Mouse (Mus musculus): ENCODE measurements around the gene Selenoh. TPM values are rescaled to one million over a fixed set of nuclear protein-coding genes. Genes with fewer than 3 reads are reported as not detected.

The Selenoh gene
- total RNA-seq, 1 experiment = 589 TPM

DNA sequence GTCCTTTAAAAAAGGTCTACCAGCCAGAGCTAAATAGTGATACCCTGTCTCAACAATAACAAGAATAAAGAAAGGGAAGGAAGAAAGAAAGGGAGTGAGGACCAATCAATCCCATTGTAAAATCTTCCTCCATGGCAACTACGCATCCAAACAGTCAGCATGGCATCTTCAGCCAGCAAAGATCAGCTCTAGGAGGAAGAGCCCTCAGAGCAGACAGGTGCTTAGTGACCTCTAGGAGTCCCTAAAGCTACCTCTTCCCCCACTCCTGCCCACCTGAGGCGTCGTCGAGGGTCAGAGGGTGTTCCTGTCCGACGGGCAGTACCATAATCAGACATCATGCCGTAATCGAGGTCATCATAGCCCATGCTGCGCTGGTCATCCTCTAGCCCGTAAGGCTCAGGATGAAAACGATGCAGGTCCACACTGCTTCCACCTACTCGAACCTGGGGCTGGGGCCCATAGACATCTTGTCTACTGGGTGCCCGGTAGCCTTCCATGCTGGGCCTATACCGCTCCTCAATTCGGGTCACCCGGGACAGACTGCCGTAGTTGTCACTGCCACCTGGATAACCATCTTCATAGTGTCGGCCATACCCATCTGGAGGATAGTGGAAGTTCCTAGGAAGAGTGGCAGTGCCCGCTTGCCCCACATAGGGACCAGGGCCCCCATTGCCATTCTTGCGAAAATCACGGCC lies 50.8 kb downstream of the Selenoh start:
- in situ Hi-C loops (cut with MboI; ENCODE audit: low sequenced_read_pairs in 2 of 2, unreplicated experiment in 2 of 2) = no loop called here
- TF ChIP-seq HCFC1 (IDR thresholded peaks at IDR 0.05; ENCODE audit: borderline replicate concordance, insufficient read depth, low read length) (no peak), CHD2 (IDR thresholded peaks at IDR 0.05; ENCODE audit: low read depth, low read length) (no peak), ZNF384 (IDR thresholded peaks at IDR 0.05; ENCODE audit: low read depth, low read length) (no peak), MAFK (IDR thresholded peaks at IDR 0.05; ENCODE audit: insufficient read depth, low read depth, low read length) (no peak), ZC3H11A (IDR thresholded peaks at IDR 0.05; ENCODE audit: borderline replicate concordance, low read depth, low read length) (no peak)
- Histone ChIP-seq H3K4me3 (ENCODE audit: insufficient read depth in 1 of 2, low read depth in 1 of 2, low read length in 2 of 2, poor library complexity in 1 of 2, severe bottlenecking in 1 of 2) (no peak overlapping the region), H3K9me3 (ENCODE audit: control insufficient read depth, insufficient read depth, low read depth, low read length) (no peaks in the 10 kb centered on the region), H3K27ac (ENCODE audit: insufficient read depth, low read depth, low read length, poor library complexity, severe bottlenecking) (no peak overlapping the region), H3K36me3 (ENCODE audit: control insufficient read depth, insufficient read depth, low read length, poor library complexity, severe bottlenecking) (peaks cover 18% of the 10 kb centered on the region), H3K4me1 (ENCODE audit: control insufficient read depth in 2 of 2, insufficient read depth in 2 of 2, low read length in 2 of 2, poor library complexity in 1 of 2) (peaks cover 0 to 9% of the 10 kb centered on the region in 2 experiments; a peak in 2 of 4 replicates), H3K9ac (ENCODE audit: insufficient read depth, low read depth, low read length, poor library complexity, severe bottlenecking) (no peak overlapping the region)
- no peak for DNase-seq (ENCODE audit: low read depth, low spot score)

Other genes with a start within 250 kb of the Selenoh start
- gene Calcrl, start 245.4 kb downstream of the Selenoh start, total RNA-seq (2012; rRNA removed) = 1.0 and 1.2 TPM in 2 replicates
- gene Tfpi, start 194.0 kb downstream of the Selenoh start, total RNA-seq (2012; rRNA removed) = 80.4 and 110 TPM in 2 replicates
- gene Ctnnd1, start 20.0 kb downstream of the Selenoh start, total RNA-seq (2012; rRNA removed) = 48.2 and 51.5 TPM in 2 replicates
- 3.2 and 3.6 TPM in 2 replicates for gene Btbd18, start 11.7 kb downstream of the Selenoh start, total RNA-seq (2012; rRNA removed)
- 1.1 and 2.7 TPM in 2 replicates for gene Gm28635, start 7.3 kb upstream of the Selenoh start, total RNA-seq (2012; rRNA removed)
- 17.1 and 31.4 TPM in 2 replicates for gene Med19, start 7.6 kb upstream of the Selenoh start, total RNA-seq (2012; rRNA removed)
- gene Tmx2, start 8.4 kb upstream of the Selenoh start, total RNA-seq (2012; rRNA removed) = 160 and 193 TPM in 2 replicates
- 34.8 and 39.0 TPM in 2 replicates for gene Zdhhc5, start 44.4 kb upstream of the Selenoh start, total RNA-seq (2012; rRNA removed)
- gene Clp1, start 56.6 kb upstream of the Selenoh start, total RNA-seq (2012; rRNA removed) = 28.6 and 36.4 TPM in 2 replicates
- gene Ypel4, start 63.3 kb upstream of the Selenoh start, total RNA-seq (2012; rRNA removed) = 0.89 and 1.8 TPM in 2 replicates
- 13.1 and 14.6 TPM in 2 replicates for gene Gm19426, start 72.9 kb upstream of the Selenoh start, total RNA-seq (2012; rRNA removed)
- 6.3 and 12.2 TPM in 2 replicates for gene Serping1, start 104.7 kb upstream of the Selenoh start, total RNA-seq (2012; rRNA removed)
- gene Ube2l6, start 128.1 kb upstream of the Selenoh start, total RNA-seq (2012; rRNA removed) = 0.58 and 1.9 TPM in 2 replicates
- 4.4 and 4.9 TPM in 2 replicates for gene Smtnl1, start 151.9 kb upstream of the Selenoh start, total RNA-seq (2012; rRNA removed)
- 60.2 and 73.5 TPM in 2 replicates for gene Timm10, start 156.2 kb upstream of the Selenoh start, total RNA-seq (2012; rRNA removed)
- gene Slc43a1, start 168.1 kb upstream of the Selenoh start, total RNA-seq (2012; rRNA removed) = 30.2 and 47.0 TPM in 2 replicates
- 0.79 and 0.80 TPM in 2 replicates for gene Rtn4rl2, start 215.9 kb upstream of the Selenoh start, total RNA-seq (2012; rRNA removed)

Measured in ES-E14 (cell line).